Mouse (Mus musculus): ENCODE measurements around the gene Ryr1. TPM values are rescaled to one million over a fixed set of nuclear protein-coding genes. Genes with fewer than 3 reads are reported as not detected.

Gene Ryr1
- total RNA-seq, 2 experiments from 2014 or later = 4.7 to 8.9 TPM

DNA sequence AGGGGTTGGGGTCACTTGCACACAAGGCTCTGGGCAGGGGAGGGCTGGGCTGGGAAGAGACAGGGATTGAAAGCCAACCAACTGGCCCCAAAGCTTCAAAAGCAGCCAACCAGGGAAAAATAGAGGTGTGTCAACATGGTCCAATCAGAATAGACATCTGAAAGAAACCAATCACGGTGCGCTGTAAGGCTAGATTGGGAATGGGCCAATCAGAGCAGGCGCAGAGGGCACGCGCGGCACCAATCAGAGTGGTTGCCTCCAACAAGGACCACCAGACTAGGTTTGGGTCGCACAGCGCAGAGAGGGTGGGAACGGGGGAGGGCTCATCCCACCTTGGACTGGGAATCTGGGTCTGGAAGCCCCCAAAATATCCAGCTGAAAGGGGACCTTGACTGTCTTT lies 80.7 kb downstream of the Ryr1 start:
- no peak for DNase-seq (ENCODE audit: low spot score in 2 of 2)
- intact Hi-C loops (cut with DNase I) = loop anchor here (5.0 kb wide), 1 partner anchor 247 kb away; no protein-coding TSS in a partner anchor

DNA sequence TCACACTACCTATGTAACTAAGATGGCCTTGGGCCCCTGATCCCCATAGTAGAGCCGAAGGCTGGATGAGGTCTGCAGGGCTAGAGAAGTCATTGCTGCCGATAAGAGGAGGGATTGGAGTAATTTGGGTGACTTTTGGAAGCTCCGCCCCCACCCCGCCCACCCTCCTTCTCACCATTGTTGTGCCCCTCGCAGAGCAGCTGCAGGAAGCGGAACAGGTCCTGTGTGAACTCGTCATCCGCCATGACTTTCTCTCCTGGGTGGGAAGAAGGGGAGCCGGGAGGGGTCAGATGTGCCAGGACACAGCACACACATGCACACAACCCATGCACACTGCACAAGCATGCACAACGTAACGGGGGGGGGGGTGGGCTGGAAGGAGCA lies 81.3 kb downstream of the Ryr1 start:
- DNase-seq (ENCODE audit: low spot score in 2 of 2) = no peak
- intact Hi-C loops (cut with DNase I) = loop anchor here (5.0 kb wide), 1 partner anchor 246 kb away; no protein-coding TSS in a partner anchor

- intact Hi-C loops (cut with DNase I) = loop anchor here (5.0 kb wide), 1 partner anchor 246 kb away; no protein-coding TSS in a partner anchor
Measured at GRCm38 (mm10) chr7:29043016-29043673, 81.8 kb downstream of the Ryr1 start.

DNA sequence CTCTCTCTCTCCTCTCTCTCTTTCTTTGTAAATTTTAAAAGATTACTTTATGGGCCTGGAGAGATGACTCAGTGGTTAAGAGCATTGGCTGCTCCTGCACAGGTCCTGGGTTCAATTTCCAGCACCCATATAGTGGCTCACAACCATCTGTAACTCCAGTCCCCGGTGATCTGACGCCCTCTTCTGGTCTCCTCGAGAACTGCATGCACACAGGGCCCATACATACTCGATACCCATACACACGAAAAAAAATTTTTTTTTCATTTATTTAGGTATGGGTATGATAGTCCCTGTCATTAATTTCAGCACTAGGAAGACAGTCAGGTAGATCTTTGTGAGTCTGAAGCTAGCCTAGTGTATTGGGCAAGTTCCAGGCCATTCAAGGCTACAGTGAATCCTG lies 83.8 kb downstream of the Ryr1 start:
- no peak for DNase-seq (ENCODE audit: low spot score in 2 of 2)
- intact Hi-C loops (cut with DNase I) = loop anchor here (5.0 kb wide), 1 partner anchor 244 kb away; no protein-coding TSS in a partner anchor

More at GRCm38 (mm10) chr7:29043016-29043673, 81.8 kb downstream of the Ryr1 start:
- peak; percentile 27 to 55 for DNase-seq (ENCODE audit: low spot score in 2 of 2)

- intact Hi-C loops (cut with DNase I) = loop anchor here (1.0 to 5.0 kb wide), 3 partner anchors 68 to 258 kb away; no protein-coding TSS in a partner anchor
- DNase-seq (ENCODE audit: low spot score in 2 of 2) = no peak
Measured at GRCm38 (mm10) chr7:29039985-29040661, 84.9 kb downstream of the Ryr1 start.

- peak; percentile 93 to 95 for DNase-seq (ENCODE audit: low spot score in 2 of 2)
- intact Hi-C loops (cut with DNase I) = loop anchor here (1.0 to 5.0 kb wide), 2 partner anchors 67 to 257 kb away; no protein-coding TSS in a partner anchor
Measured at GRCm38 (mm10) chr7:29039604-29039984, 85.4 kb downstream of the Ryr1 start.

DNA sequence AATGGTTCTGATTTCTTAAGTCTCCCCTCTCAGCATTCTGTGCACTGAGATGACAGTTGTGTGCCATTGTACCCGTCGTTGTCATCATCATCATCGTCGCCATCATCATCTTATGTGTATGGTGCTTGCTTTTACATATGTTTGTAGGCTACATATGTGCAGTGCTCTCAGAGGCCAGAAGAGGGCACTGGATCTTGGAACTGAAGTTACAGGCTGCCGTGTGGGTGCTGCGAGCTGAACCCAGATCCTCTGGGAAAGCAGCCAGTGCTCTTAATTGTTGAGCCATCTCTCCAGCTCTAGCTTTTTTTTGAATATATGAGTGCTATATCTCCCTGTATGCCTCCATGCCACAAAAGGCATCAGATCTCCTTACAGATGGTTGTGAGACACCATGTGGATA lies 87.7 kb downstream of the Ryr1 start:
- intact Hi-C loops (cut with DNase I) = loop anchor here (5.0 kb wide), 1 partner anchor 255 kb away; no protein-coding TSS in a partner anchor
- DNase-seq (ENCODE audit: low spot score in 2 of 2) = no peak

DNA sequence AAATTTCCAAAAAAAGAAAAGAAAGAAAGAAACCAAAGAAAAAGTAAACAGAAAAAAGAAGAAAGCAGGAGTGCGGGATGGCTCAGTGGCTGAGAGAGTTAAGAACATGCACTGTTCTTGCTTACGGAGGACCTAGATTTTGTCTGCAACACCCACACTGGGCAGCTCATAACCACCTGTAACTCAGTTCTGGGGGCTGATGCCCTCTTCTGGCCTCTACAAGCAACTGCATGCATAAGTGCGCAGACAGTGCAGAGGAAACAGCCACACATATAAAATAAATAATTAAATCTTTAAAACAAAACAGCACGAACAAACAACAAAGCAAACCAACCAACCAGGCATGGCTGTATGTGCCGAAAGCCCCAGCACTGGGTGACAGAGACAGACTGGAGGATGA lies 92.3 kb downstream of the Ryr1 start:
- intact Hi-C loops (cut with DNase I) = loop anchor here (5.0 kb wide), 1 partner anchor 35 kb away; no protein-coding TSS in a partner anchor
- no peak for DNase-seq (ENCODE audit: low spot score in 2 of 2)

DNA sequence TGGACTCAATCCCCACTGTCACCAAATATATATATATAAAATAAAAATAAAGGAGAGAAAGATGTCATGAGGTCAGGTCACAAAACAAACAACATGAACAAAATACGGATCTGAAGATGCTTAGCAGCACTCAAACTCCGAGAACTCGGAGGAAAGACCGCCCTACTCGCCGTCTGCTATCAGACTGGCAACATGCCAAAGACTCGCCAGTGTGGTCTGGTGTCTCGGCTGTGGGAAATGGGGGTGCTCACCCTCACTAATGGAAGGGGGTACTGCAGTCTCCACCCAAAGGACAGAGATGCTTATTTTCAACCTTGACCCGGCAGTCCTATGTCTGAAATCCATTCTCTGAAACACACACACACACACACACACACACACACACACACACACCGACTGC lies 93.3 kb downstream of the Ryr1 start:
- no peak for DNase-seq (ENCODE audit: low spot score in 2 of 2)
- intact Hi-C loops (cut with DNase I) = loop anchor here (5.0 kb wide), 1 partner anchor 34 kb away; no protein-coding TSS in a partner anchor

GRCm38 (mm10) chr7:29029690-29030656 lies 95.0 kb downstream of the Ryr1 start:
- intact Hi-C loops (cut with DNase I) = loop anchor here (5.0 kb wide), 1 partner anchor 33 kb away; no protein-coding TSS in a partner anchor
- DNase-seq (ENCODE audit: low spot score in 2 of 2) = no peak

- no peak for DNase-seq (ENCODE audit: low spot score in 2 of 2)
- intact Hi-C loops (cut with DNase I) = no loop called here
Measured at GRCm38 (mm10) chr7:29028761-29029160, 96.2 kb downstream of the Ryr1 start.

DNA sequence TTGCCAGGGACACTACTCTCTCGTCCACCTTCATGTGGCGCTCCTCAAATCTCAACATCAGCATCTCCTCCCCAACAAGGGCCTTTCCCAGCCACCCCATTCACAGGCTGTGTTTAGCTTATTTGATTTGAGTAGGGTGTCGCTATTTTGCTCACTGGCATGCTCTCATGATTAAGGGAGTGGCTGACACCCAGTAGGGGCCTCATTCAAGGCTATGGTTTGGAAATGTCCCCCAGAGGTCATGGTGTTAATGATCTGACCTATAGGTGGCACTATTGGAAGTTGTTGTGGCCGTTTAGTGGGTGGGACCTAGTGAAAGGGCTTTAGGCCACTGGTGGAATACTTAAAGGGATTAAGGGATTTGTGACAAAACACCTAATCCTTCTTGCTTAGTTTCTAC lies 98.2 kb downstream of the Ryr1 start:
- intact Hi-C loops (cut with DNase I) = no loop called here
- DNase-seq (ENCODE audit: low spot score in 2 of 2) = no peak

DNA sequence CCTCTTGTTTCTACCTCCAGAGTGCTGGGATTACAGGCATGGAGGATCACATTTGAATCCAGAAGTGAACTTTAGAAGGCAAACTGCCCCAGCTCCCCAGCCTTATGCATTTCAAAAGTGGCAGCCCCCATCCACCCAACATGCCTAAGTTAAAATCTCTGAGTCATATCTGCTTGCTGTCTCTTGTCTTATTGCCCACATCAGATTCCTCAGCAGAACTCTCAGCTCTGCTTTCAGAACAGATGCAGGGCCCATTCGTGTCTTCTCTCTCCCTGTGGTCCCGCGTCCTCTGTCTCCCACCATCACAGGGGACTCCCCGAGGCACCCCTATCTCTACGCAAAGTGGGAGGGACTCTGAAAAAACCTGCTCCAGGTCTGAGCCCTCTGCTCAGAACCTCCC lies 98.8 kb downstream of the Ryr1 start:
- peak in 1 of 2 experiments; percentile 52 for DNase-seq (ENCODE audit: low spot score in 2 of 2)
- intact Hi-C loops (cut with DNase I) = no loop called here

- intact Hi-C loops (cut with DNase I) = no loop called here
- no peak for DNase-seq (ENCODE audit: low spot score in 2 of 2)
Measured at GRCm38 (mm10) chr7:29025566-29025965, 99.4 kb downstream of the Ryr1 start.

- intact Hi-C loops (cut with DNase I) = no loop called here
- DNase-seq (ENCODE audit: low spot score in 2 of 2) = no peak
Measured at GRCm38 (mm10) chr7:29023514-29023913, 101.5 kb downstream of the Ryr1 start.

GRCm38 (mm10) chr7:29022479-29022878 lies 102.5 kb downstream of the Ryr1 start:
- intact Hi-C loops (cut with DNase I) = no loop called here

DNA sequence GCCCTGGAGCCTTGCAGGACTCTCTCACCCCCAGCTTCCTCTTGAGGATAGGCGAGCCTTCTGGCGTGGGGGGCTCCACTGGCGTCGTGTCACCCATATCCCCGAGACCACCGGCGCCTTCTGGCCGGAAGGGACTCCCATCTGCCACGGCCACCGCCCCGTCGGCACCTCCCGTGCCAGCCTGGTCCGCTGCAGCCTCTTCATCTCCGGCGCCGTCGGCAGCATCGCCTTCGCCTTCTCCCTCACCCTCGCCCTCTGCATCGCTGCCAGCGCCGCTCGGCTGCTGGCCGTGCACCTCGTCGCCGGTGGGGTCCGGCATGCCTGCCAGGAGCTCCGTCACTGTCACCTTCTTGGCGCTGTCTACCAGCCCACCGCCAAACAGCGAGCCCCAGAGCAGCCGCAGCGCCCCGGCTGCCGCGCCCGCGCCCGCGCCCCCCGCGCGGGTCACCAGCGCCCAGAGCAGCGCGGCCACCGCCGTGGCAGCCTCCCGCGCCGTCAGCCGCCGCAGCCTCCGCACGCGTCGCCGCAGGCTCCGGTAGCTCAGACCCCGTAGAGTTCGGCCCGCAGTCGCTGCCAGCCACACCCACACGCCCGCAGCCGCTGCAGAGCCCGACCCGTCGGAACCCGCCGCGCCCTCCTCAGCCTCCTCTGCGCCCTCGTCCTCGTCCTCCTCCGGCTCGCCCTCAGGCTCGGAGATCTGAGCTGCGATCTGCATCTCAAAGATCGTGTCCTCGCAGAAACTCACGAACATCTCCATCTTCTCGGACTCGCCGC lies 105.3 kb downstream of the Ryr1 start:
- intact Hi-C loops (cut with DNase I) = no loop called here
- no peak for DNase-seq (ENCODE audit: low spot score in 2 of 2)

More at GRCm38 (mm10) chr7:29022479-29022878, 102.5 kb downstream of the Ryr1 start:
- peak in 1 of 2 experiments; percentile 56 for DNase-seq (ENCODE audit: low spot score in 2 of 2)

DNA sequence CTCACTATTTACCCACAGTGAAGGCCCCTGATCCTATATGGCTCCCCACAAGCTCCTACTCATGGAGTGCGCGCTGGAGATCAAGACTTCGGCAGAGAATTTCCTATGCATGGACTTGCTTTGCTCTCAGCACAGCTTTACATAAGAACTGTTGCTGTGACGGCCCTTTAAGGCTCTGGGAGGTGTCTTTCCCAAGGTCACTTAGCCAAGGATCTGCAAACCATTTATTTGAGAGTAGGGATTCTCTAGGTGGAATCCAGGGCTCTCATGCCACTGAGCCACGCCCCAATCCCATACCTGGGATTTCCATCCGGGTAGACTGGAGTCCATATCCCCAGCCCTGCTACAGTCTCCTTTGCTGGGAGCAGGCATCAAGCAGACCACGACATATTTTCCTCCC lies 107.8 kb downstream of the Ryr1 start:
- DNase-seq (ENCODE audit: low spot score in 2 of 2) = no peak
- intact Hi-C loops (cut with DNase I) = no loop called here

GRCm38 (mm10) chr7:29016440-29016839 lies 108.5 kb downstream of the Ryr1 start:
- no peak for DNase-seq (ENCODE audit: low spot score in 2 of 2)
- intact Hi-C loops (cut with DNase I) = no loop called here
